Mouse (Mus musculus) brain, embryonic 18.5 days (tissue): ENCODE results near the gene Socs4.
"Not testable (repeated sequence)": the region's sequence is repeated elsewhere in the genome, so short reads cannot be mapped to it uniquely, and the experiment has no call there.

Source experiments
- DNase-seq: peaks from one replicate; pipeline ENCODE4 v3.0.0-alpha.2; 2012; ENCODE audit warnings: low read depth, low spot score

Socs4 gene

DNA sequence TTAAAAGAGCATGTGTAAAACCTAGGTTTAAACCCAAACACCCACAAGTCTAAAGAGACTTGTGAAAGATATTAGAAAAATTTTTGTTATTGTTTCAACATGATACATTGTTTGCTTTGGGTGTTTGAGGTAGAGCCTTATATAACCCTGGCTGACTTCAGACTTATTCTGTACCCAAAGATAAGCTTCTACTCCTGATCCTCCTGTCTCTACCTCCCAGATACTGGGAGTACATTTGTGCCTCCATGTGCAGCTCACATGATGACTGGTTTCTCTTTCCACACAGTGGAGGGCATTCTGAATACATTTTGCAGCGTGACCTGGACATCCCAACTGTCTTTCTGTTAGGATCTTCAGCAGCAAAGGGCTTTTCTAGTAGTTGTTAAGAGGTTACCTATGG lies 9.5 kb downstream of the Socs4 start:
- no peak for DNase-seq

DNA sequence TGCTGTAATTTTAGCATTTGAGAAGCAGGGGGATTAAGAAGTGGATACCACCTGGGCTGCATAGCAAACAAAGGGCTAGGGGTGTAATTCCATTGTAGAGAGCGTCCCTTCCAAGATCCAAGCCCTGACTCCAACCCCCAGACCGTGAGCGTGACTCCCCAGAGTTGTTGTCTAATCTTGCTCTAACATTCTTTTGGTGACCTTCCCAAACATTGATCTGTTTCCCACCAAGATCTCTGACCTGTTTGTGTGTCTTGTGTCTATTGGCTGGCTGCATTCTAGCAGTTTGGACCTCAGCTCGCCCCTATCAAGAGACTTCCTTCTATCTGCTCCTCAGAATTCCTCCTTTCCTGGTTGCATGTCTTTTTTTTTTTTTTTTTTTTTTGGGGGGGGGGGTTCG lies 10.3 kb downstream of the Socs4 start:
- DNase-seq: no peak

DNA sequence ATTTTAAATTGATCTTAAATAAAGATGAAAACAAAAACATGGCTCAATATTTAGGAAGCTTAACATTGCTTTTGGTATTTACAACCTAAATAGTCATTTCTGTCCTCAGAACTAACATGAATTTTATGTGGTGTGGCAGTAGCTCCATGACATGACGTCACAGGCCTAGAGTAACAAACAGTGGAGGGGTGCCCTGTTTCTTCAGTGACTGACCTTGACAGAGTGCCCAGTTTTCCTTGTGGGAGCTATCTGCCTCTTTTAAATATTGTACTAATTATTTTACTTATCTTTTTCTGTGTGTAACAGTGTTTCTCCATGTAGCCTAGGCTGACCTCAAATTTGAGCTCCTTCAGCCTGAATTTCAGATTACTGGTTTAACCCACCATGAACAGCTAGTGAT lies 15.0 kb downstream of the Socs4 start:
- no peak for DNase-seq

DNA sequence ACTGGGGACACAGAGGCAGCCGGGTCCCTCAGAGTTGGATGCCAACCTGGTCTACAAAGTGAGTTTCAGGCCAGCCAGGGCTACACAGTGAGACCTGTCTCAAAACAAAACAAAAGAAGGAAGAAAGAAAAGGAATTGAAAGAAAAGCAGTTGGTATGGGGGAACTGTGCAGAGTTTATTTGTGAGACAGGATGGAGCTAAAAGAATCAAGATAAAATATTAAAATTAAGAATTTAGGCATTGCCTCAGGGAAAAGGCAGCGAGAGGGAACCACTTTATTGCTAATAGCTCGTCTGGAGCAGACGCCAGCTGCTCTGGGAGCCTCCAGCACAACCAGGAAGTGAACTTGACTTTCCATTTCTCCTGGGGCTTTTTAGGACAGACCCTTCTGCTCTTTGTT lies 17.4 kb downstream of the Socs4 start:
- no peak for DNase-seq

DNA sequence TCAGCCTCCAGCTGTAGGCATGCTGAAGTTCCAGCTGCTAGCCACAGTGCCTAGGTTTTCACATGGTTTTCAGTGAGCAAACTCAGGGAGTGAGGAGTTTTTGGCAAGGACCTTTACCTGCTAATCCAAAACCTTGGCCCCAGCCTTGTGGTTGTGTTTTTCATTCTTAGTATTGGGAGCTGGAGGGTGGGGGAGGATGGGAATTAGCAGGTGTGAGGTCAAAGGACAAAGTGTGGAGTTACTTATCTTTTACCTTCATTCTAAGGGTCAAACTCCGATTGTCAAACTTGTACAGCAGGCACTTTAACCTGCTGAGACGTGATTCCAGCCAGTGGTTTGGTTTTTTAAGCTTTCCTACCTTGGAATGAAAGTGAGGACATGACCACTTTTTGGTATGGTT lies 19.5 kb downstream of the Socs4 start:
- DNase-seq: no peak

DNA sequence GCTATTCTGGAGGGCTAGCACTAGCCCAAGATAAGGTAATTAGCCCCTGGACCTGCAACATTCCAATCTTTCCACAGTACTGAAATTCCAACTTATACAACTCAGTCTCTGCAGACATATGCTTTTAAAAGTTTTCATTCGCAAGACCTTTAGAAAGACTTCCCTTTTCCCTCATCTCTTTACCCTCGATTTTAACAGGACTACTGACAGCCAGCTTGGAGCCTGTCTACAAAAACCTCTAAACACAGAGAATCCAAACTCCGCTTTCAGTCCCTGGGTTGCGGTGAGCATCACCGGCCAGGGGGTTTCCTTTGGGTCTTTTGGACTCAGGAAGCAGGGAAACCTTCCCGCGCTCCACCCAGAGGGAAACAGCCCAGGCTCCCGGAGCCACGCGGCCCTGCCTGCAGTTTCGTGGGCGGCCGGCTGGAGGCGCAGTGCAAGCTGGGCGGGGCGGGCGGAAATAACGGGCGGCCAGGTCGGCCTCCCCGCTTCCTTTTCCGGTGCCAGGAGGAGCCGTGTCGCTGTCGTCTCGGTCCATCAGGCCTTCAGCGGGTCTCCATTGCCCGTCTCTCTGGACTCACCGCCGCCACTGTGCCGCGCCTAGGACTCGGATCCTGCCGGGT lies 21.2 kb downstream of the Socs4 start, which contains the start of gene Mapk1ip1l:
Gene Mapk1ip1l (plus strand): TSS at position 482 of the 623 bp plus-strand sequence.
- DNase-seq: peak; percentile 57

DNA sequence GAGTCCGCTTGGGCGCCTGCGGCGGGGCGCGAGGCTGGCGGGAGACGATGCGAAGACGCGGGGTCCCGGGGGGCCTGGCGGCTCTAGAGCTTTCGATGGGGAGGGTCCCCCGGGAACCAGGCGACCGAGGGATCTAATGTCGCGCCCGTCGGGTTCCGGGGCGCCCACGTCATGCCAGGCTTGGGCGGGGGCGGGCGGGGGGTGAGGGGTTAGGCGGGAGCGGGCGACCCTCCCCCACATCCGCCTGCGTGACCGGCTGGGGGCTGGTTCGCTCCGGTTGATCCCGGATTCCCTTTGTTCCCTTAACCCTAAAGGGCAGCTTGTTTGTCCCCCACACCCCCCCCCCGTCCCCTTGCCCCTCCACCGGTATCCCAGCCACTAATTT lies 21.7 kb downstream of the Socs4 start:
- DNase-seq: no peak

DNA sequence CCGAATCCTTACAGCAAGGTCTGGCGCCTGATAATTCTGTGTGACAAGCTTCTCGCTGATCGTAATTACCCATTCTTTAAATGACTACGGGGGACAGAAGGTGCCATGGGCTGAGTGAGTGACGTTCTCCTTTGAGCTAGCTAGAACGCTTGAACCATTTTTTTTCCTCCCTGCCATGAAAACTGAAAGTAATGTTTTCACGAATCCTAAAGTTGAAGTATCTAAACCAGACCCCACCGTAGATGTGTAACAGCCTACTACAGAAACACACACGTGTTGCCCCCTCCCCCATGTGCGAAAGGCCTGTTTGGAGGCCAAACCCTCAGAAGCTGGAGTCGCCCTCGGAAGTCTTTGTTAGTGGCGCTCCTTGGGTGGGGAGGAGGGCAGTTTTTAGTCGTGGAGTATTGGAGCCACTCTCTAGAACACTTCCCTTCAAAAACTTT lies 22.1 kb downstream of the Socs4 start:
- DNase-seq: no peak

DNA sequence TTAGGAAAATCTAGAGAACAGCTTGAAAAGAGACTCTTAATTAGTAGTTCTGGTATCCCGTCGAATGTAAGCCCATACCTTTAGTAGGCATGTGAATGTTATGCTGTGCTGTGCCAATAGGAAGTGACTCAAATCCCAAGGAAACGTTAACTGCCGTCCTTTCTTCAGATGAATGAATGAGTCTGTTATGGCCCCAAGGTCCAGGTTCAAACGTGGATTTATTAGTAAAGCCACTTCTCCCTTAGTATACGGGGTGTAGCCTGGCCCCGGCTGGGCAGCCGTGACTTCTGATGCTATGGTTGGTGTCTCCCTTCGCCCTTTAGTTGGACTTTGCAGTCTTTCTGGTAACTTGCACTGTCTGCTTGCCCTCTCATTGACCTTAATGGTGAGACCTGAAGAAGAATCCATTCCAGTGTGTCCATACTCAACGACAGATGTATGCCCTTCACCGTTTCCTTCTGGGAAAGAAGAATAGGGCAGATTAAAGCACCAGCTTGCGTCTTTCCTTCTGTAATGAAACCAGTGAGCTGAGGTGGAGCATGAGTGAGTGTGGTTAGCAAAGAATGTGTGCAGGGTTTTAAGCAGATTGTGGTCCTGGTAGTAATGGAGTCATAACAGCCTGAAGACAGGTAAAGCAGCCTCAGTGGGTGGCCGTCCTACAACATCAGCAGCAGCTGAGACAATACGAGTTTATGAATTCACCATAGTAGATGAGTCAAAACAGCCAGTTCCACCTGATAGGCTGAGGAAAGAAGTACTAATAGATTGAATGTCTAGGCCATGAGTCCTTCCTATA lies 26.4 kb downstream of the Socs4 start:
- DNase-seq: no peak

DNA sequence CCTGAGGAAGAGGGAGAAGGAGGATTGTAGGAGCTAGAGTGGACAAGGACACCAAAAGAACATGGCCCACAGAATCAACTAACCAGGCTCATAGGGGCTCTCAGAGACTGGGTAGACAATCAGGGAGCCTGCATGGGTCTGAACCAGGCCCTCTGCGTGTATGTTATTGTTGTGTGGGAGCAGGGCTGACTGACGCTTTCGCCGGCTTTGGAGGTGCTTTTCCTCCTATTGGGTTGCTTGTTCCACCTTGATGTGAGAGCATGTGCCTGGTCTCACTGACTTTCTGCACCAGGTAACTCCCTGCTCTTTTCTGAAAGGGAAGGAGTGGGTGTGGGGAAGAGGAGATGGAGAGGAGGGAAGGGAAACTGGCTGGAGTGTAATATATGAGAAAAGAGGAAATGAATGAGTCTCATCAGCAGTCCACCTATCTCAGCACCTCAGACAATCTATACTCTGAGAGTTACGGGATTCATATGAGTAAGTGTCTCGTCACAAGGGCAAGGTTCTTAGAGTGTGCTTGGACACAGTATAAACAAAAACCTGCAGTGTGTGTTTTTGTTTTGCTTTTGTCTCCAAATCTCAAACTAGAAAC lies 28.2 kb downstream of the Socs4 start:
- DNase-seq: no peak

DNA sequence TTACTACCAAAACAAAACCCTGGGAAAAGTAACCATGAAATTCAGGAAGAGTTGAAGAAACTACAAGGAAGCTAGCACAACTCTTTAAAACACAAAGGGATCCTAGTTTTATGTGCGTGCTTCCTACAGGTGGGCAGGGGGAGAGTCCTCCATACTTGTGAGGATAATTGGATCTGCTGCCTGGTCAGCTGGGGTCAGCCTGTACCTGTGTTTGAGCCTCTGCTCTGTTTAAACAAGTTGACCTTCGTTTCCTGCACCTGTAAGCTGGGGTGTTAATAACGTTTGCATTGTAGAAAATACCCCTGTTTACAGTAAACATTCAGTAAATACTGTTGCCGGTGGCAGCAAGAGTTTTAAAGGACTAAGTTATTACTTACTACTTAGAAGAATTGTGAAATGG lies 29.2 kb downstream of the Socs4 start:
- DNase-seq: no peak

DNA sequence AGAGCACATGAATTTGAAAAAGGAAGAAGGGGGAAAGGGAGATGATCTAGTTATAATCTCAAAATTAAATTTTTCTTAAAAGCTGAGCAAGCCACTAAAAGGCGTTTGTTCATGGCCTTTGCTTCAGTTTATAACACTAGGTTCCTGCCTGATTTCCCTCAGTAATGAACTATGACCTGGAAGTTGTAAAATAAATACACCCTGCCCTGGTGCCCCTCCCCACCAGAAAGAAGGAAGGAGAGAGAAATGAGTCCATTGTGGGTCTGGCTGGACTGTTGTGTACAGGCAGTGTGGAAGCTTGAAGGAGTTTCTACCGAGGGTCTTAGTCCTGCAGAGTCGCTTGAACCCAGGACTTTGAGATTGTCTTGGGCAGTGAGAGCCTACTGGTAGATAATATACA lies 30.9 kb downstream of the Socs4 start:
- DNase-seq: no peak

DNA sequence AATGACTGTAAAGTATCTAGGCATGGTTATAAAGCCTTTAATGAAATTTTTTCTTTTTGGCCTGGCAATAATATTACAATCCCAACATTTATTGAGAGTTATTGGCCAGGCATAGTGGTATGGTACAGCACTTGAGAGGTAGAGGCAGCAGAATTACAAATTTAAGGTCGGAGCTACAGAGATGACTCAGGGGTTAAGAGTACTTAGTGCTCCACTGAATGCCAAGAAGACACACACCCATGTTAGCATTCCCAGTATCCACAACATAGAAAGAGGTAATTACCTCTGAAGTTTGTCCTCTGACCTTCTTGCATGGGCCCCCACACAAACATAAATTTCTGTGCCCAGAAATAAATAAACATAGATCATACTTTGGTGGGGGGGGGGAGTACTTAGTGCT lies 32.3 kb downstream of the Socs4 start:
- no peak for DNase-seq

DNA sequence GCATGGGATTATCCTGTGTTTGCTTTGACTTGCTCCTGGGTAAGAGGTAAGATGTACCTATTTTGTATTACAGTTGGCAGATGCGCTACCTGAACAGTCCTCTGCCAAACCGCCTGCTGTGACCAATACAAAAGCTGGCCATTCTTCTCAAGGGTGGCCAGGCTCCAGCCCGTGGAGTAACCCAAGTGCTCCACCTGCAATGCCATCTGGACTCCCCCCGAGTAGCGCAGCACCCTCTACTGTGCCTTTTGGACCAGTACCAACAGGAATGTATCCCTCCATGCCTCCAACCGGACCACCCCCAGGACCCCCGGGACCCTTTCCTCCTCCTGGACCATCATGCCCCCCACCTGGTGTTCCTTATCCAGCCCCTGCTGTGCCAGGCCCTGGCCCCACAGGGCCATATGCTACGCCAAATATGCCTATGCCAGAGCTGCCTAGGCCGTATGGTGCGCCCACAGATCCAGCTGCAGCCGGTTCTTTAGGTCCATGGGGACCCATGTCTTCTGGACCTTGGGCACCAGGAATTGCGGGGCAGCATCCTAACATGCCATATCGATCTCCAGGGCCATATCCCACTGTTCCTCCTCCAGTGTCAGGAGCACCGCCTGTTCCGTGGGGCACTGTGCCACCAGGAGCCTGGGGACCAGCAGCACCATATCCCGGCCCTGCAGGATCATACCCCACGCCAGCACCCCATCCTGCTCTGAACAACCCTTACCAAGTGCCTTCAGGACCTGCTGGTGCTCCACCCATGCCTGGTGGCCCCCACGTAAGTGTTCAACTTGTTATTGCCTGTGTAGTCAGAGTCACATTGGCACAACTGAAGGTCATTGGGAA lies 33.8 kb downstream of the Socs4 start:
- DNase-seq: no peak

DNA sequence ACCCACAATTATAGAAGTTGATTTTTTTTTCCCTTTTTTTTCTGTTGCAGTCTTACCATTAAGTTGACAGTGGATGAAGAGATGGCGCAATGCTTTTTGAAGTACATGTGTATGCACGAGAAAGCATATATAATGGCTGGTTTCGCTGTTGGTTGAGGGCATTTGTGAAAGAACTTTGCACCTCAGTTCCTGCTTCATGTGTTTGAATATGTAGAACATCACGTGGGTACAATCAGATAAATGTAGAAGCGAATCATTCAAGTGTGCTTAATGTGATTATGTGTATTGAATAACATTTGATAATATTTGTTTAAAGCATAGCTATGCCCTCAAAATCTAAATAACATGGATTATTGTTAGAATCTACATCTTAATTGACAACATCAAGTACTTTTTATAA lies 42.6 kb downstream of the Socs4 start:
- DNase-seq: no peak

DNA sequence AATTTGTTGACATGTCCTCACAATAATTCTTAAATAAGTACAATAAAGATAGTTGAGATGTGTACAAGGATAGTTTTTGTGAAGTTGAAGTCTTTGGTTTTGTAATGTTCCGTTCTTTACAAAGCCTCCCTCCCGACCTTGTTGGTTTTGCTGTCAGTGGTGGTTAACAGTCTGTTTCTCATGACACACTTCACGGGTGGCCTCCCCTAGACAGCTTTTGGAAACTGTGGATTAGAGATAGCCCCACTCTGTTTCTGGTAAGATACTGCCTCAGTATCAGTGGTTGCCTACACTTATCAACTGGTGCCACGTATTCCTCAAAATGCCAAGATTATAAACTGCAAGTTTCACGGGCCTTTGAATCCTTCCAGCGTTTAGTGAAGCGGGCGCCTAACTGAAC lies 44.9 kb downstream of the Socs4 start:
- DNase-seq: not testable (repeated sequence)

DNA sequence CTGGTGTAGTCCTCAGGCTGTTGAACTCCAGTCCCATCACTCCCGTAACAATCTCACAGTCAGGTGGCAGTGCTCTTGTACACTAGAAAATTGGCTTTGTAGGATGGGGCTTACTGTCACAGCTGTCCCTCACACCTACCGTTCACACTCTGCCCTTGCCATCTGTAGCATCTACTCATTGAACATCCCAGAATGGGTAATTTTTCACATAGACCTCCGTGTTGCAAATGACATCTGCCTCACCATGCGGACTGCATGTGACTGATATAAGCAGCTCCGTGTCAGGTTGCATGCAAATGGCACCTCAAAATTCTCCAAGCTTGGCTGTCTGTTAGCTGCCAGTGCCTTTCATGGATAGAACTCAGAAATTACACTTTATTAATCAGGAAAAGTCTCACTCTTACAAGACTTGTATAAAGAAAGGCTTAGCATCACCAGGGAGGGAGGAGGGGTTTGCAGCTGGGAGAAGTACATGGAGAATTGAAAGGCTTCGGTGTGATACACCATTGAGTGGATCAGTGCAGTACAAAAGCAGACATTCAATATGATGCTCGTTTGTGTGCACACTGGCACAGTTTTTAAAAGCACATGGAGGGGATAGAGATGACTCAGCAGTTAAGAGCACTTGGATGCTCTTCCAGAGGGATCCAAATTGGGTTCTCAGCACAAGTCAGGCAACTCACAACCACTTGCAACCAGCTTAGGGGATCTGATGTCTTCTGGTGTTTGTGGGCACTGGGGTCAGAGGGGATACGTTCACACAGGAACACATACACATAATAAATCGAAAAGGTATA lies 49.4 kb downstream of the Socs4 start:
- no peak for DNase-seq

DNA sequence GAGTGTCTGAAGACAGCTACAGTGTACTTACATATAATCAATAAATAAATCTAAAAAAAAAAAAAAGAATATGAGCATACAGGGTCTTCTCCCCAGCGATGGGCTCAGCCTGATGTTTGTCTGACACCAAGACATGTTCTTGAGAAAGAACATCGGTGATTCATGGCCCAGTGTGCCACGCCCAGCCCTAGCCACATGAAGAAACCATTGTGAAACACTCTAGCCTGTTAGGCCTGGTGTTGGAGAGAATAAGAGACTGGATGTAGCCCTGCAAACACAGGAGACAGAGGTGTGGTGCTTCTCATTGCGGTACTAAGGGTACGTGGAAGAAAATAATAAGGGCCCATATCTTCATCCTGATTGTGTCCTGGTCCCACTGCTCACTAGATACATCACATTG lies 50.6 kb downstream of the Socs4 start:
- no peak for DNase-seq

DNA sequence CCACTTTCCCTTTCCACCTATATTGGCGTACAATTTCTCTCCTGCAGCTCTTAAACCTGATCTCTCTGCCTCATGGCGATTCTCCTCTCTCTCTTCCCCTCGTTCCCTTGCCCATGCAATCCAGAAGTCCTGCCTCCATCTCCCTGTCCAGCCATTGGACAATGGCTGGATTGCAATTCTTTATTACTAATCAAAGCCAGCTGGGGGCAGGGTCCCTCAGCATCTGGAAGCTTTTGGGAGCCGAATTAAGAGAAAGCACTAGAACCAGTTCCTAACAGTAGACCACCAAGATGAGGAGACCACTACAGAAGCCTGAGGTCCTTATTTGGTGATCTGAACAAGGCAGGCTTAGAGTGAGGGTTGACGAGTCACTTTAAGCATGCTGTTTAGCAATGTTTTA lies 55.2 kb downstream of the Socs4 start:
- no peak for DNase-seq

DNA sequence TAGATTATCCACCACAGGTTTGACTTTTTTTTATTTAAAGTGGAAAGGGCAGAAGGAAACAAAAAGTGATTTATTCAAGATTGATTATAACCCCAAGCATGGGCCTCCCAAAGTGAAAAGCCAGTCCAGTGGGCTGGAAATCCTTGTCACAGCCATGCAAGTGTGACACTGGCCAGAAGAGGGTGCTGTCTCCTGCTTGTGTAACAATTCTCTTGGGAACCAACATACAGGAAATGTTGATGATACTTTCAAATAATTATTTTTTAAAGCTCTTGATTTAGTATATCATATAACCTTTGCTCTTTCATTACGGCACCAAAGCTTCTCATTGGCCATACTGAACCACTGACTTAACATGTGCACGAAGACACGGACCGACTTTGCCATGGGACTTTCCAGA lies 58.1 kb downstream of the Socs4 start:
- no peak for DNase-seq

DNA sequence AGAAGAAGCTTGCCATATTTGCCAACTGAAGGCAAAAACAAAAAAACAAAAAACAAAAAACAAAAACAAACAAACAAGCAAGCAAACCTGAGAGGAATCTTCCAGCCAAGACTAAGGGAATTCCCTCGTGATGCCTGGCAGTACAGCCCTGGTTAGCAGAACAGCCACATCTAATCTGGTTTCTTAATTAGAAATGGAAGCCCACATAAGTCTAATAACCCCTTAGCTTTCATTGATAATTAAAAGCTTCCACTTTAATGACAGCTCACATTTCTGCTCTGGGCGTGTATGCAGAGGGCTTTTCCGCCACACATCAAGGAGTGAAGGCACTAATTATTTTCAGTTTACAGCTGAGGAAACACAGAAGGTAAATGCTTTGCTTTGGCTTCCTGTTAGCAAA lies 58.6 kb downstream of the Socs4 start:
- no peak for DNase-seq
